Mouse (Mus musculus) CH12.LX (cell line): ENCODE data around the gene Tut1. TPM values are rescaled to one million over a fixed set of nuclear protein-coding genes. Genes with fewer than 3 reads are reported as not detected.
A peak's percentile ranks its signal among the peaks of the same experiment; 100 is the strongest.

Source experiments
- DNase-seq: peaks from one replicate; pipeline ENCODE4 v3.0.0-alpha.2; 2013; ENCODE audit errors: extremely low read depth
- H3K27ac ChIP-seq: 2 replicates; pipeline ENCODE4 v1.5.1; 2012; ENCODE audit warnings: low read depth, mild to moderate bottlenecking, control low read depth, moderate library complexity; ENCODE audit not compliant: insufficient read depth
- H3K27me3 ChIP-seq: replicated peaks from 2 replicates; pipeline ENCODE3; 2012; ENCODE audit warnings: inconsistent platforms
- H3K36me3 ChIP-seq, 2 experiments: replicated peaks in 1 of 2; 2 replicates each; pipeline versions ENCODE3 to v1.6.1; 2012; ENCODE audit warnings: inconsistent platforms in 1 of 2, low read length in 1 of 2, mild to moderate bottlenecking in 1 of 2, mixed read lengths in 1 of 2, moderate library complexity in 1 of 2; ENCODE audit not compliant: control insufficient read depth in 1 of 2, insufficient read depth in 1 of 2
- H3K4me1 ChIP-seq, 2 experiments: 2 replicates each; pipeline ENCODE4 v1.6.1; 2012; ENCODE audit warnings: inconsistent platforms in 1 of 2, moderate library complexity in 1 of 2; ENCODE audit not compliant: insufficient read depth in 2 of 2, control insufficient read depth in 1 of 2
- H3K4me2 ChIP-seq: 2 replicates; pipeline ENCODE4 v1.6.1; 2012; ENCODE audit warnings: low read depth, mild to moderate bottlenecking, control low read depth; ENCODE audit not compliant: poor library complexity, insufficient read depth, severe bottlenecking
- H3K4me3 ChIP-seq, 3 experiments: fragments of 150-350 bp in 1 of 3; sonication (generic) in 1 of 3; replicated peaks in 1 of 3; 2 replicates each; pipeline versions ENCODE3 to v1.5.1; 2011 to 2012; ENCODE audit warnings: low read depth in 2 of 3, low read length in 2 of 3, mild to moderate bottlenecking in 2 of 3, moderate library complexity in 2 of 3, control low read depth in 1 of 3, improper control_type of control experiment in 1 of 3, inconsistent platforms in 1 of 3, mixed read lengths in 1 of 3; ENCODE audit not compliant: poor library complexity in 1 of 3
- H3K79me2 ChIP-seq: replicated peaks from 2 replicates; pipeline ENCODE4 v1.6.1; 2012; ENCODE audit warnings: mild to moderate bottlenecking, moderate library complexity; ENCODE audit not compliant: control insufficient read depth, poor library complexity, insufficient read depth, severe bottlenecking; ENCODE audit errors: extremely low read depth
- H3K9ac ChIP-seq: 2 replicates; pipeline ENCODE4 v1.6.1; 2012; ENCODE audit warnings: low read depth, mild to moderate bottlenecking, control low read depth, moderate library complexity; ENCODE audit not compliant: insufficient read depth
- H3K9me3 ChIP-seq: replicated peaks from 2 replicates; pipeline ENCODE3; 2012; ENCODE audit warnings: low read length, inconsistent platforms, mixed read lengths
- BHLHE40 ChIP-seq: IDR thresholded peaks from 2 replicates; pipeline ENCODE4 v1.6.1; 2011; ENCODE audit warnings: mild to moderate bottlenecking, low read depth, low read length, improper control_type of control experiment
- CHD1 ChIP-seq: IDR thresholded peaks from 2 replicates; pipeline ENCODE4 v1.6.1; 2012; ENCODE audit warnings: low read depth, low read length, improper control_type of control experiment, inconsistent platforms
- CHD2 ChIP-seq: IDR thresholded peaks from 2 replicates; pipeline ENCODE4 v1.6.1; 2011; ENCODE audit warnings: low read length, improper control_type of control experiment
- CTCF ChIP-seq, 2 experiments: IDR thresholded peaks in 1 of 2; conservative IDR thresholded peaks in 1 of 2; 2 replicates each; pipeline ENCODE4 v1.5.1; 2011 to 2012; ENCODE audit warnings: low read depth in 2 of 2, low read length in 2 of 2, improper control_type of control experiment in 1 of 2, inconsistent platforms in 1 of 2, mild to moderate bottlenecking in 1 of 2, moderate library complexity in 1 of 2
- E2F4 ChIP-seq: IDR thresholded peaks from 2 replicates; pipeline ENCODE4 v1.6.1; 2011; ENCODE audit warnings: low read depth, low read length, improper control_type of control experiment; ENCODE audit not compliant: insufficient replicate concordance
- ELF1 ChIP-seq: IDR thresholded peaks from 2 replicates; pipeline ENCODE4 v1.6.1; 2014; ENCODE audit warnings: low read depth, mild to moderate bottlenecking, inconsistent platforms, low read length, improper control_type of control experiment
- EP300 ChIP-seq: IDR thresholded peaks from 2 replicates; pipeline ENCODE4 v1.6.1; 2011; ENCODE audit warnings: low read length, improper control_type of control experiment
- ETS1 ChIP-seq: conservative IDR thresholded peaks from 2 replicates; pipeline ENCODE4 v1.6.1; 2012; ENCODE audit warnings: low read depth, mild to moderate bottlenecking, inconsistent platforms, low read length, improper control_type of control experiment, moderate library complexity
- GABPA ChIP-seq: IDR thresholded peaks from 2 replicates; pipeline ENCODE4 v1.6.1; 2012; ENCODE audit warnings: low read depth, low read length, improper control_type of control experiment, inconsistent platforms; ENCODE audit not compliant: insufficient replicate concordance
- HCFC1 ChIP-seq: IDR thresholded peaks from 2 replicates; pipeline ENCODE4 v1.6.1; 2012; ENCODE audit warnings: low read depth, mild to moderate bottlenecking, inconsistent platforms, low read length, improper control_type of control experiment
- IRF4 ChIP-seq: IDR thresholded peaks from 2 replicates; pipeline ENCODE4 v1.6.1; 2014; ENCODE audit warnings: low read depth, mild to moderate bottlenecking, inconsistent platforms, low read length, improper control_type of control experiment
- JUN ChIP-seq: IDR thresholded peaks from 2 replicates; pipeline ENCODE4 v1.6.1; 2011; ENCODE audit warnings: low read depth, mild to moderate bottlenecking, low read length, improper control_type of control experiment, moderate library complexity; ENCODE audit not compliant: insufficient read depth
- JUND ChIP-seq: conservative IDR thresholded peaks from 2 replicates; pipeline ENCODE4 v1.6.1; 2011; ENCODE audit warnings: low read depth, low read length, improper control_type of control experiment
- KAT2A ChIP-seq: IDR thresholded peaks from 2 replicates; pipeline ENCODE4 v1.6.1; 2012; ENCODE audit warnings: low read length, improper control_type of control experiment, inconsistent platforms; ENCODE audit not compliant: insufficient replicate concordance
- MAFK ChIP-seq: IDR thresholded peaks from 2 replicates; pipeline ENCODE4 v1.6.1; 2011; ENCODE audit warnings: low read length, improper control_type of control experiment; ENCODE audit not compliant: insufficient replicate concordance
- MAX ChIP-seq: IDR thresholded peaks from 2 replicates; pipeline ENCODE4 v1.6.1; 2011; ENCODE audit warnings: low read length, improper control_type of control experiment
- MAZ ChIP-seq: IDR thresholded peaks from 2 replicates; pipeline ENCODE4 v1.6.1; 2012; ENCODE audit warnings: low read depth, mild to moderate bottlenecking, inconsistent platforms, low read length, improper control_type of control experiment, moderate library complexity
- MEF2A ChIP-seq: IDR thresholded peaks from 2 replicates; pipeline ENCODE4 v1.6.1; 2014; ENCODE audit warnings: low read depth, mild to moderate bottlenecking, inconsistent platforms, low read length, improper control_type of control experiment, borderline replicate concordance
- MXI1 ChIP-seq: IDR thresholded peaks from 2 replicates; pipeline ENCODE4 v1.6.1; 2011; ENCODE audit warnings: mild to moderate bottlenecking, low read depth, low read length, improper control_type of control experiment
- MYC ChIP-seq: IDR thresholded peaks from 2 replicates; pipeline ENCODE4 v1.6.1; 2011; ENCODE audit warnings: low read depth, mild to moderate bottlenecking, improper control_type of control experiment, low read length
- NELFE ChIP-seq: IDR thresholded peaks from 2 replicates; pipeline ENCODE4 v1.6.1; 2011; ENCODE audit warnings: low read depth, low read length, improper control_type of control experiment
- NRF1 ChIP-seq: IDR thresholded peaks from 2 replicates; pipeline ENCODE4 v1.6.1; 2014; ENCODE audit warnings: low read depth, mild to moderate bottlenecking, inconsistent platforms, low read length, improper control_type of control experiment, moderate library complexity
- PAX5 ChIP-seq: IDR thresholded peaks from 2 replicates; pipeline ENCODE4 v1.6.1; 2012; ENCODE audit warnings: low read length, inconsistent platforms, mixed read lengths
- POLR2A ChIP-seq: IDR thresholded peaks from 2 replicates; pipeline ENCODE4 v1.6.1; 2011; ENCODE audit warnings: low read depth, mild to moderate bottlenecking, improper control_type of control experiment, low read length
- POLR2AphosphoS2 ChIP-seq: IDR thresholded peaks from 2 replicates; pipeline ENCODE4 v1.6.1; 2011; ENCODE audit warnings: low read depth, low read length, improper control_type of control experiment
- RAD21 ChIP-seq: IDR thresholded peaks from 2 replicates; pipeline ENCODE4 v1.6.1; 2011; ENCODE audit warnings: low read depth, mild to moderate bottlenecking, low read length, improper control_type of control experiment, moderate library complexity
- RCOR1 ChIP-seq: conservative IDR thresholded peaks from 2 replicates; pipeline ENCODE4 v1.6.1; 2012; ENCODE audit warnings: low read depth, mild to moderate bottlenecking, inconsistent platforms, low read length, improper control_type of control experiment
- SIN3A ChIP-seq: IDR thresholded peaks from 2 replicates; pipeline ENCODE4 v1.6.1; 2012; ENCODE audit warnings: low read length, improper control_type of control experiment, inconsistent platforms
- SMC3 ChIP-seq: IDR thresholded peaks from 2 replicates; pipeline ENCODE4 v1.6.1; 2011; ENCODE audit warnings: low read depth, low read length, improper control_type of control experiment
- TBP ChIP-seq: conservative IDR thresholded peaks from 2 replicates; pipeline ENCODE4 v1.6.1; 2011; ENCODE audit warnings: low read depth, low read length, improper control_type of control experiment
- TCF12 ChIP-seq: IDR thresholded peaks from 2 replicates; pipeline ENCODE4 v1.6.1; 2014; ENCODE audit warnings: low read depth, mild to moderate bottlenecking, inconsistent platforms, low read length, improper control_type of control experiment
- UBTF ChIP-seq: IDR thresholded peaks from 2 replicates; pipeline ENCODE4 v1.6.1; 2012; ENCODE audit warnings: low read depth, mild to moderate bottlenecking, inconsistent platforms, low read length, improper control_type of control experiment, moderate library complexity
- USF1 ChIP-seq: IDR thresholded peaks from 2 replicates; pipeline ENCODE4 v1.6.1; 2014; ENCODE audit warnings: low read depth, mild to moderate bottlenecking, inconsistent platforms, low read length, improper control_type of control experiment
- USF2 ChIP-seq: conservative IDR thresholded peaks from 2 replicates; pipeline ENCODE4 v1.6.1; 2011; ENCODE audit warnings: low read depth, low read length, improper control_type of control experiment
- ZC3H11A ChIP-seq: IDR thresholded peaks from 2 replicates; pipeline ENCODE4 v1.6.1; 2012; ENCODE audit warnings: low read depth, mild to moderate bottlenecking, inconsistent platforms, low read length, improper control_type of control experiment
- ZKSCAN1 ChIP-seq: IDR thresholded peaks from 2 replicates; pipeline ENCODE4 v1.6.1; 2012; ENCODE audit warnings: low read depth, inconsistent platforms, low read length, improper control_type of control experiment, borderline replicate concordance
- ZMIZ1 ChIP-seq: IDR thresholded peaks from 2 replicates; pipeline ENCODE4 v1.6.1; 2012; ENCODE audit warnings: low read depth, mild to moderate bottlenecking, inconsistent platforms, low read length, improper control_type of control experiment
- ZNF384 ChIP-seq: IDR thresholded peaks from 2 replicates; pipeline ENCODE4 v1.6.1; 2012; ENCODE audit warnings: low read depth, low read length, improper control_type of control experiment, inconsistent platforms
- dilution Hi-C: fragments of 300-500 bp; cut with MboI; formaldehyde crosslinking; loops from 2 replicates; pipeline ENCODE4 v1.14.3; 2020; ENCODE audit warnings: low sequenced_read_pairs; ENCODE audit not compliant: extremely low pct_unique_long_range_greater_than_20kb, extremely low pct_ligation_motif_present
- in situ Hi-C: fragments of 300-500 bp; cut with MboI; formaldehyde crosslinking; loops from 3 replicates; pipeline ENCODE4 v1.14.3; 2019; ENCODE audit warnings: low sequenced_read_pairs, low pct_ligation_motif_present, low pct_unique_long_range_greater_than_20kb, mixed read lengths
- polyA plus RNA-seq: library from polyadenylated mRNA; unstranded; fragments of >175 nt; gene quantifications from 2 replicates; pipeline ENCODE4 v1.2.1, GENCODE M21; 2012; ENCODE audit warnings: low read depth; ENCODE audit not compliant: insufficient read length
- total RNA-seq, 2 experiments: library from RNA; depleted of rRNA; stranded (reverse); fragments of 300-350 nt in 1 of 2; fragments of >200 nt in 1 of 2; gene quantifications; 2 replicates each; pipeline ENCODE4 v1.2.3; 2012 to 2014

Gene Tut1
- total and polyA plus RNA-seq, 3 experiments: 40.4 to 54.9 (median 47.7) TPM

DNA sequence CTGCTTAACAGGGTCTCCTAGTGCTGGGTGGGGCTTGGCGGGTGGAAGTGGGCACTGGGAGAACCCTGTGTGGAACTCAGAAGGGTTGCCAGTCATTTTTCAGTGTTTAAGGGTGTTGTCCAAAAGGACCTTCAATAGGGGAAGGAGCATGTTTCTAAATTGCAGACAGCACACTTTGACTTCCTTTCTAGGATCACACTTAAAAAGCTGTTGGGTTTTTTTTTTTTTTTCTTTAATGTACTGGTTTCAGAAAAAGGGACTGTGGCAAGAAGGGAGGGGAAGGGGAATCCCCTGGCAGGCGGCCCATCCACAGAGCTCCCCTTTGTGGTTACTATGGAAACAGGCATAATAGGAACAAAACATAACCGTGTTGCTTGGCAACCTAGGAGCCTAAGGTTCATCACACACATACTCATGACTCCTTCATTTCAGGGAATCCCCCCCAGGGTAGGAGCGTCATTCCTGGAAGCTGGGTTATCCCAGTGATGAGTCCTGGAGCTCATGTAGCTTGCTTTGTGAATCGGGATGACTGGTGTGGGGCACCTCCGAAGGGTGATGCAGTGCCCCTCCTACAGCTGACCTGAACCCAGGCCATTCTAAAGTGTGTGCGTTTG, 30.7 kb downstream of the Tut1 start:
- Histone ChIP-seq H3K9me3 (no peaks in the 10 kb centered on the region), H3K79me2 (no peaks in the 10 kb centered on the region), H3K36me3 (peaks cover 12 to 29% of the 10 kb centered on the region in 2 experiments), H3K27me3 (peaks cover 11% of the 10 kb centered on the region), H3K9ac (peak overlapping the region; percentile 23; the same call in 1 of the 2 replicates), H3K4me3 (no peak overlapping the region), H3K4me2 (peak overlapping the region; percentile 88), H3K27ac (peak overlapping the region; percentile 63; the same call in 1 of the 2 replicates), H3K4me1 (peaks cover 31 to 77% of the 10 kb centered on the region in 2 experiments)
- DNase-seq: peak; percentile 98
- TF ChIP-seq ELF1 (0 out of 2 replicates have a peak, but pooled peaks have one; percentile 28), MXI1 (peak; percentile 96), USF2 (no peak), EP300 (peak; percentile 80), NRF1 (no peak), PAX5 (no peak), HCFC1 (peak; percentile 6; the same call in 1 of the 2 replicates), TCF12 (peak; percentile 48; the same call in 1 of the 2 replicates), TBP (no peak), RAD21 (no peak; the same call in 1 of the 2 replicates), JUN (peak; percentile 48; the same call in 1 of the 2 replicates), CTCF (conservative IDR thresholded peaks at IDR 0.05 in 1 of 2, IDR thresholded peaks at IDR 0.05 in 1 of 2; ENCODE audit: low read depth in 2 of 2, low read length in 2 of 2) (no peak), ETS1 (peak; percentile 63), UBTF (no peak), CHD1 (no peak), GABPA (no peak), USF1 (no peak), POLR2A (no peak), ZNF384 (peak; percentile 98), BHLHE40 (peak; percentile 66), MAX (peak; percentile 23; the same call in 1 of the 2 replicates), IRF4 (peak; percentile 36; the same call in 1 of the 2 replicates), ZMIZ1 (0 out of 2 replicates have a peak, but pooled peaks have one; percentile 31), SIN3A (peak; percentile 91), CHD2 (no peak), JUND (peak; percentile 53), SMC3 (0 out of 2 replicates have a peak, but pooled peaks have one; percentile 16), RCOR1 (peak; percentile 83; the same call in 1 of the 2 replicates), ZC3H11A (no peak), KAT2A (no peak), MAFK (no peak), MYC (peak; percentile 10; the same call in 1 of the 2 replicates), MEF2A (peak; percentile 59; the same call in 1 of the 2 replicates), NELFE (no peak), E2F4 (no peak), MAZ (peak; percentile 25; the same call in 1 of the 2 replicates), POLR2AphosphoS2 (no peak), ZKSCAN1 (no peak)
- in situ Hi-C loops: no loop called here
- dilution Hi-C loops: no loop called here
